Mouse (Mus musculus): ENCODE measurements around the gene Tex44. TPM values are rescaled to one million over a fixed set of nuclear protein-coding genes. Genes with fewer than 3 reads are reported as not detected.
"Not testable (repeated sequence)": the region's sequence is repeated elsewhere in the genome, so short reads cannot be mapped to it uniquely, and the experiment has no call there.

Gene Tex44
- polyA plus RNA-seq, 1 experiment from 2014 or later: not detected

DNA sequence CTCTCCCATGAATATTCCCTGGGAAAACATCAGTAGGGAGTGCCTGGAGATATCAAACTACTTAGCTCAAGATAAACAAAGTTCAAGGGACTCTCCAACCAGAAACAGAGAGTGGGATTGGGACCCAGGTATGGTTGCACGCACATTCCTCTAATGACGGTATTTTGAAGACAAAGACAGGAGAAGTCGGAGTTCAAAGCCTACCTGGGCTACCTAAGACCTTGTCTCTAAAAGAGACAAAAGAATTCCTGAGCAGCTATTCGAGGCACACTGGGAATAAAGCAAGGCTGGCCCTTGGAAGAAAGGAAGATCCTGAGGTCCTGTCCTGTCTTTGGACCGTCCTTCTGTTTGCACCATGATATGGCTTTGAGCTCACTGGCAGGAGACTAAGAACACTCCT, 26.6 kb downstream of the Tex44 start:
- no peaks in the 10 kb centered on the region for H3K36me3 ChIP-seq (ENCODE audit: poor library complexity, severe bottlenecking)
- no peaks in the 10 kb centered on the region for H3K9me3 ChIP-seq (replicated peaks)
- no peak overlapping the region for H3K4me3 ChIP-seq
- WGBS: 70% methylated on average over 5 of the region's 5 CpGs
- H3K4me2 ChIP-seq: no peak overlapping the region
- H3K27me3 ChIP-seq: no peaks in the 10 kb centered on the region
- H3K4me1 ChIP-seq: peaks cover 7% of the 10 kb centered on the region
- H3K27ac ChIP-seq: no peak overlapping the region
- no peak overlapping the region for H3K9ac ChIP-seq
- ATAC-seq: no peak

DNA sequence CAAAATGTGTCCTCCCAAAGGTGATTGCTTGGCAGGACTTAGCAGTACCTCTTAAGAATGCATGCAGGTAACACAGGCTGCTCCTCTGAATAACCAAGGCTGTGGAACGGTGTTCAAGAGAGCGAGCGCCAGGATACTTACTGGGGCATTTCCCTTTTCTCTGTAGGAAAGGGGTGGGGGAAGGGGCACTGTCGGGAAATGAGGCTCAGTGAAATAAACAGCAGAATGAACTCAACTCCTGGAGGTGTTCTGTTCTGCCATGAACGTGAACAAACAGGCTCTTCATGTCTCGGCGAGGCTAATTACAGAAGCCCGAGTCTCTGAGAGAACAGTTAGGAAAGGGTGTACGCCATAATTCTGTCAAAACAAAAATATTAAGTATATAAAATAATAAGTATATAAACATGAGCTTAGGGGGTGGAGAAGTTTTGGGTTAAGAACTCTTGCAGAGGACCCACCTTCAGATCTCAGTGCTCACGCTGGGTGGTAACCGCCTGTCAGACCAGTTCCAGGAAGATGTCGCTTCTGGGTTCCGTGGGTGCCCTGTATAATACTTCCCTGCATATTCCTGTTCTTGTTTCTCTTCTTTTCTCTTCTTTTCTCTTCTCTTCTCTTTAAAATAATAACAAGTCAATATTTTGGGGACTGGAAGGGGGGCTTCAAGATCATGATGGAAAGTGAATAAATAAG, 30.9 kb downstream of the Tex44 start:
- Histone ChIP-seq H3K27ac (no peak overlapping the region), H3K9me3 (replicated peaks) (no peaks in the 10 kb centered on the region; the same call in 1 of the 2 replicates), H3K4me2 (no peak overlapping the region), H3K4me1 (no peaks in the 10 kb centered on the region), H3K36me3 (ENCODE audit: poor library complexity, severe bottlenecking) (no peaks in the 10 kb centered on the region), H3K4me3 (no peak overlapping the region), H3K9ac (no peak overlapping the region), H3K27me3 (no peaks in the 10 kb centered on the region)
- no peak for ATAC-seq
- 70% methylated on average over 13 of the region's 13 CpGs for WGBS

DNA sequence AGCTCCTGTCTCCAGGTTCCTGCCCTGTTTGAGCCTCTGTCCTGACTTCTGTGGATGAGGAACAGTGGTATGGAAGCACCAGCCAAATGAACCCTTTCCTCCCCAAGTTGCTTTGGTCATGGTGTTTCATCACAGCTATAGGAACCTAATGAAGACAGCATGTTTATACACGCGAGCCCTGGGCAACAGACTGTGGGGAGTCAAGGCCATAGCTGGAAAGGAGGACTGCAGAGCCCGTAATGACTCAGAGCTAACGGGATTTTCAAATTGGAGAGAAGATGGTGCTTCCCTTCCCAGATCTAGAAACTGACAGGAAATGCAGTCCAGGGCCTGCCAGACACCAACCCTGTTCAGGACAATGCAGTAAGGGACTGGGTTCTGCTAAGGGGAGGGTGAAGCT, 33.2 kb downstream of the Tex44 start:
- H3K9ac ChIP-seq: no peak overlapping the region
- H3K36me3 ChIP-seq (ENCODE audit: poor library complexity, severe bottlenecking): no peaks in the 10 kb centered on the region
- no peak overlapping the region for H3K4me2 ChIP-seq
- H3K4me3 ChIP-seq: no peak overlapping the region
- no peaks in the 10 kb centered on the region; the same call in 1 of the 2 replicates for H3K9me3 ChIP-seq (replicated peaks)
- WGBS: 91% methylated on average over 4 of the region's 4 CpGs
- no peaks in the 10 kb centered on the region for H3K27me3 ChIP-seq
- H3K4me1 ChIP-seq: no peaks in the 10 kb centered on the region
- ATAC-seq: no peak
- H3K27ac ChIP-seq: no peak overlapping the region

DNA sequence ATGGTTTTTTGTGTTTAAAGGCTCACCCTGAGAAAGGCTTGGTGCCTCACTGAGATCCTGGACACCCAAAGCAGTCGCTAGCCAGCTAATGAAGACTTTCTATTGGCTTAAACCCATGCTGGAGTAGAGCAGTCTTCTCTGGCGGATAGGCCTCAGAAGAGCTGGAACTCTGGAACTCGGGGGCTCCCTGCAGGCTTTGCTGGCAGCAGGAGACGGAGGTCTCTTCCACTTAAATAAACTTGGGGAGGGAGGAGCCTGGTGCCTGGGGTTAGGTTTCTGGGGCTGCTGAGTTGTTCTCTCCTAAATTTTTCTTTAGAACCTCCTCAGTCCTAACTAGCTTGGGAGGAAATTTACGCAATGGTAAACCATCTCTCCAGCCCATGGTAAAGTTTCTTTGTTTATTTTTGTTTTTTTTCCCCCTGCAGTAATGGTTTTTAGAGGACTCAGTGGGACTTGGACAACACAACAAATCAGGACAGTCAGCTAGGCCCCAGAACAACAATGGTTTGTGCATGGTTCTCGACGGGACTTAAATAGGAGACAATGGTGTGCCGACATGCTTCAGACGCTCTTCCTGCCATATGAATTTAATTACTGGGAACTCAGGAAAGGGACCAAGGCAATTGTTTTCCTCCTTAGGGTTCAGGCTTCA, 38.2 kb downstream of the Tex44 start:
- ATAC-seq: no peak
- Histone ChIP-seq H3K4me2 (no peak overlapping the region), H3K27me3 (no peaks in the 10 kb centered on the region), H3K27ac (peak overlapping the region; percentile 41), H3K36me3 (ENCODE audit: poor library complexity, severe bottlenecking) (no peaks in the 10 kb centered on the region), H3K9me3 (replicated peaks) (no peaks in the 10 kb centered on the region; the same call in 1 of the 2 replicates), H3K4me3 (no peak overlapping the region), H3K9ac (no peak overlapping the region), H3K4me1 (0 out of 2 replicates have a peak, but pooled peaks cover 5% of the 10 kb centered on the region)
- 44% methylated on average over 9 of the region's 9 CpGs for WGBS

DNA sequence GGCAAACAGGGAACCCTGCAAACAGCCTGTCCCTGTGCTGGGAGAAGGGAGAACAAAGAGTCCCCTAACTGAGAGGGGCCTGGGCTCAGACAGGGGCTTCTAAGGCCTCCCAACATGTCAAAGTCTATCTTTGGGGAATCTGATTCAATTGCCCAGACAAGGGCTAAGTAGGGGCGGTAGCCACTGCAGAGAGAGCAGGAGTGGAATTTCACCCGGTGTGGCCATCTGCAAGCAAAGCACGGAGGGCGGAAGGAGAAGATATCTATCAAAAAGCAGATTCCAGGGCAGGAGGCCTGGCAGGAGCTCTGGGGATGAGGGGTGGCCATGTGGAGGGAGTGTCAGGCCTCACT, 38.7 kb downstream of the Tex44 start:
- 70% methylated on average over 4 of the region's 4 CpGs for WGBS
- no peaks in the 10 kb centered on the region for H3K36me3 ChIP-seq (ENCODE audit: poor library complexity, severe bottlenecking)
- 0 out of 2 replicates have a peak, but pooled peaks cover 5% of the 10 kb centered on the region for H3K4me1 ChIP-seq
- H3K27ac ChIP-seq: peak overlapping the region; percentile 41
- no peak overlapping the region for H3K4me2 ChIP-seq
- ATAC-seq: no peak
- H3K4me3 ChIP-seq: no peak overlapping the region
- H3K9me3 ChIP-seq (replicated peaks): no peaks in the 10 kb centered on the region; the same call in 1 of the 2 replicates
- no peak overlapping the region for H3K9ac ChIP-seq
- no peaks in the 10 kb centered on the region for H3K27me3 ChIP-seq

DNA sequence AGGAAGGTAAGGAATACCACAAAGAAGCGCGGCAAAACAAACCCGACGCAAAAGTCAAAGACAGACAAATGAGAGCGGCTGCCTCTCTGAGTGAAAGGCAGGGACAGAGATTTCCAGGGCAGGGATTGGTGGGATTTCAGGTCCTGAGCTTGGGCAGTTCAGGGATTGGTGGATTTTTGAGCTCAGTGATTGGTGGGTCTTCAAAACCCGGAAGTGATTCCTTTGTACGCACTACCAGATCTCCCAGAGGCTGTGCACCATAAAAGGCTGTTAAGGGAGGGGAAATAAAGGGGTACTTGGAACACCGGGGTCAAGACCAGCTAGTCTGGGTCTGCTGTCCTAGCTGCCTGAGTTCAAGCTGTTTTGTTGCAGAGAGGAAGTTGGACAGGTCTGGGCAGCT, 41.3 kb downstream of the Tex44 start:
- Histone ChIP-seq H3K9ac (no peak overlapping the region), H3K4me1 (peaks cover 11% of the 10 kb centered on the region), H3K36me3 (ENCODE audit: poor library complexity, severe bottlenecking) (no peaks in the 10 kb centered on the region), H3K4me2 (no peak overlapping the region), H3K4me3 (no peak overlapping the region), H3K9me3 (replicated peaks) (no peaks in the 10 kb centered on the region; the same call in 1 of the 2 replicates), H3K27me3 (no peaks in the 10 kb centered on the region), H3K27ac (no peak overlapping the region)
- ATAC-seq: no peak
- WGBS: 89% methylated on average over 8 of the region's 8 CpGs

DNA sequence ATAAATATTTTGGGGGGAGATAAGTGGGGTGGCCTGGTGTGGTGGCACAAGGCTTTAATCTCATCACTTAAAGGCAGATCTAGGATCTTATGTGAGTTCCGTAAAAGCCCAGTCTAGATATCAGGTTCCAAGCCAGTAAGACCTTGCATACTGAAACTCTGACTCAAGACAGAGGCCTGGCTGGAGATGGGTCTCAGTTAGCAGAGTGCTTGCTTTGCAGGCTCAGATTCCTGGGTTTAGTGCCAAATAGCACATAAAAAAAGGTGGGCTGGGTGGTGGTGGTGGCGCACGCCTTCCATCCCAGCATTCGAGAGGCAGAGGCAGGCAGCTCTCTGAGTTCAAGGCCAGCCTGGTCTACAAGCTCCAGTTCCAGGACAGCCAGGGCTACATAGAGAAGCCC, 43.7 kb downstream of the Tex44 start:
- Histone ChIP-seq H3K4me2 (no peak overlapping the region), H3K36me3 (ENCODE audit: poor library complexity, severe bottlenecking) (no peaks in the 10 kb centered on the region), H3K9me3 (replicated peaks) (no peaks in the 10 kb centered on the region; the same call in 1 of the 2 replicates), H3K27me3 (no peaks in the 10 kb centered on the region), H3K27ac (no peak overlapping the region), H3K4me3 (no peak overlapping the region), H3K4me1 (peaks cover 13% of the 10 kb centered on the region), H3K9ac (no peak overlapping the region)
- 96% methylated on average over 4 of the region's 4 CpGs for WGBS
- ATAC-seq: no peak

DNA sequence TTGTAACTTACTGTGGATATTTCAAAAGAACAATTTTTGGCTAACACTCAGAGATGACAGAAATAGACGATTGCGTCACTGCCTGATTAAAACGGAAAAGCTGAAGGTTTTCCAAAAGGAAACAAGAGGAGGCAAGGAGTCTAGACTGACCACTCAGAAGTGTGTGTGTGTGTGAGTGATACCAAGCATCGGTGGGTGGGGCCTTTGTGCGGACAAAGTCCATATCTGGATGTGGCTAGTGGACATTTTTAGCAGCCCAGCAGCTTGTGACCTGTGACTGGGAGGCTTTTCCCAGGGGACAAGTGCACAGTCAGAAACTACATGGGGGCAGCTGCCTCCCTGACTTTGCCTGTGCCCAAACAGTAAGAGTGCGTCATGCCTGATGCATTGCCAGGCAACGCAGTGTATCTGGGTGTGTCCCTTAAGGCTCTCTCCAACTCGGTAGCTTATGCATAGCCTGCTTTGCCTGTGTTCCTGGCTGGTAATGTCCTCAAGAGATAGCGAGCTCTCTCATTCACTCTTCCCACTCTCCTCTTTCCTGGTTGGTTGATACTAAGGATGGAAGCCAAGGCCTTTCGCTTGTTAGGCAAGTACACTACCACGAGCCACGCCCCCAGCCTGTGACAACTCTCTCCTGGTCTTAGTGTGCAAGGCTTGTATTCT, 44.5 kb downstream of the Tex44 start:
- no peak overlapping the region for H3K9ac ChIP-seq
- no peaks in the 10 kb centered on the region for H3K27me3 ChIP-seq
- no peaks in the 10 kb centered on the region; the same call in 1 of the 2 replicates for H3K9me3 ChIP-seq (replicated peaks)
- no peak overlapping the region for H3K27ac ChIP-seq
- H3K4me2 ChIP-seq: no peak overlapping the region
- no peak overlapping the region for H3K4me3 ChIP-seq
- H3K4me1 ChIP-seq: peaks cover 12% of the 10 kb centered on the region
- H3K36me3 ChIP-seq (ENCODE audit: poor library complexity, severe bottlenecking): no peaks in the 10 kb centered on the region
- 89% methylated on average over 12 of the region's 12 CpGs for WGBS
- ATAC-seq: 0 out of 2 replicates have a peak, but pooled peaks have one; percentile 36

DNA sequence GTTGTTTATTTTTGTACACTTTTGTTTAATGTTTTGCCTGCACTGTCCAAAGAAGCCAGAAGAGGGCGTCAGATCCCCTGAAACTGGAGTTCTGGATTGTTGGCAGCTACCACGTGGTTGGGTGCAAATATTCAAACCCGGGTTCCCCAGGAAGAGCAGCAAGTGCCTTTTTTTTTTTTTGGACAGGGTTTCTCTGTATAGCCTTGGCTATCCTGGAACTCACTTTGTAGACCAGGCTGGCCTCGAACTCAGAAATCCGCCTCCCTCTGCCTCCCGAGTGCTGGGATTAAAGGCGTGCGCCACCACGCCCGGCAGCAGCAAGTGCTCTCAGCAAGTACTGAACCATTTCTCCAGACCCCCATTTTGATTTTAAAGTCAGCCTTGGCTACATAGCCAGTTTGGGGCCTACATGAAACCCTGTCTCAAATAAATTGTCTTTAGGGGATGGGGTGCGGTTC, 45.4 kb downstream of the Tex44 start:
- not testable (repeated sequence) for H3K4me3 ChIP-seq; H3K9me3 ChIP-seq (replicated peaks); ATAC-seq; H3K36me3 ChIP-seq (ENCODE audit: poor library complexity, severe bottlenecking); H3K9ac ChIP-seq; H3K27ac ChIP-seq; H3K27me3 ChIP-seq
- Histone ChIP-seq H3K4me1 (peaks cover 12% of the 10 kb centered on the region), H3K4me2 (peak overlapping the region; percentile 47; the same call in 1 of the 2 replicates)
- WGBS: 76% methylated on average over 11 of the region's 11 CpGs

DNA sequence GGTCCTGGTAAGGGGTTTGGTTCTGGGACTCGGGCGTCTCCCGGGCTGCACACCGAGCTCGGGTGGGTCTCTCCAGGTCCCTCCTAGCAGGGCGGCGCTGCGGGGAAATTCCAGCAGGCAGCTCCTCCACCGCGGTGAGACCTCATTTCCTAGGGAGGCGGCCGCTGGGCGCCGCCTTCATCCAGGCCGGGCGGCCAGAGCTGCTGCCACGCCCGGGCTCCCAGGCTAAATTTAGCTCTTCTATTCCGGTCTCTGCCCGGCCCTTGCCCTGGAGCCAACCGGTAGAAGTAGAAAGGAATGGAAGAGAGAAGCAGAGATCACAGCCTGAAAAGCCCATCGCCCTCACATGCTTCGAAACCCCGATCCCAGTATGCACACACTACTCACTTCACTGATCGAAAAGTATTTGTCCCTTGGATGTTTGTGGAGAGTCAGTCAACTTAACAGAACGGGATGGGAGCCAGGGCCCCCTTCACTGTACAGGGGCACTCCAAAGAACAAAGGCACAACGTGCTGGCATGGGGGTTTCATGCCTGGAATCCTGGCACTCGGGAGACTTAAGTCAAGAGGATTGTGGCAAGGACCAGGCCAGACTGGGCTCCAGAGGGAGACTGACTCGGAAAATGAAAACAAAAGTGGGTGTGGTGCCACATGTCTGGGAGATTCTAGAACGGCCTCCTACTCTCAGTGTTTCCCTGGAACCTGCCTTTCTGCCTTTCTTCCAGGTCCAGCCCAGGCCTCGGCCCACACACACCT, 46.2 kb downstream of the Tex44 start:
- H3K4me3 ChIP-seq: 0 out of 2 replicates have a peak overlapping the region, but pooled peaks have one; percentile 3
- peak overlapping the region; percentile 57 for H3K9ac ChIP-seq
- peaks cover 12% of the 10 kb centered on the region for H3K4me1 ChIP-seq
- peak overlapping the region; percentile 61; the same call in 1 of the 2 replicates for H3K27ac ChIP-seq
- ATAC-seq: peak; percentile 51; the same call in 1 of the 2 replicates
- H3K9me3 ChIP-seq (replicated peaks): no peaks in the 10 kb centered on the region; the same call in 1 of the 2 replicates
- WGBS: 26% methylated on average over 31 of the region's 31 CpGs
- no peaks in the 10 kb centered on the region for H3K27me3 ChIP-seq
- H3K4me2 ChIP-seq: peak overlapping the region; percentile 47
- H3K36me3 ChIP-seq (ENCODE audit: poor library complexity, severe bottlenecking): no peaks in the 10 kb centered on the region

DNA sequence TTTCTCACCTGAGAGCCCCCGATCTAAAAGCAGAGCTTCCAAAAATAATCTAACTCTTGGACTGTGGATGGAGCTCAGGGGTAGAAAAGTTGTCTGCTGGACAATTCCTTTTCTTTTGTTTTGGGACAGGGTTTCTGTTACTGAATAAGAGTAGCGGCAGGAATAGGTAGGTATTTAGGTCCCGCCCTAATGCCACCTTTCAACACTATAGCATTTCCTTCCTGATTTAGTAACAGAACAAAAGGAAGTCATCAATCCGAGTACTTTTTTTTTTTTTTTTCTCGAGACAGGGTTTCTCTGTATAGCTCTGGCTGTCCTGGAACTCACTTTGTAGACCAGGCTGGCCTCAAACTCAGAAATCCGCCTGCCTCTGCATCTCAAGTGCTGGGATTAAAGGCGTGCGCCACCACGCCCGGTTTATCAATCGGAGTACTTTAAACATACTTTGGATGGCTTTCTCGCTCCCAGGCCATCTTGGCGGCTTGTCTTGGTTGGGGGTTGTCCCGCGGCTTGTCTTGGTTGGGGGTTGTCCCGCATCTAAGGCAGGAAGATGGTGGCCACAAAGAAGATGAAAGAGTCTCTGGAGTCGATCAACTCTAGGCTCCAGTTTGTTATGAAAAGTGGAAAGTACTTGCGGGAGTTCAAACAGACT, 47.1 kb downstream of the Tex44 start:
- H3K9ac ChIP-seq: no peak overlapping the region
- H3K9me3 ChIP-seq (replicated peaks): no peaks in the 10 kb centered on the region
- no peak overlapping the region for H3K27ac ChIP-seq
- no peak overlapping the region for H3K4me2 ChIP-seq
- H3K4me1 ChIP-seq: peaks cover 12% of the 10 kb centered on the region
- no peak overlapping the region for H3K4me3 ChIP-seq
- WGBS: 96% methylated on average over 18 of the region's 18 CpGs
- no peak for ATAC-seq
- H3K36me3 ChIP-seq (ENCODE audit: poor library complexity, severe bottlenecking): no peaks in the 10 kb centered on the region
- H3K27me3 ChIP-seq: no peaks in the 10 kb centered on the region

Data from forebrain, embryonic 13.5 days (tissue).